Mouse (Mus musculus): ENCODE measurements around the gene Maml3.

Maml3 gene

GRCm38 (mm10) chr3:52104636-52105151, at the start of gene Maml3:
Gene Maml3, minus strand, starts transcription at chr3:52105076.
- peak; percentile 94 for DNase-seq (ENCODE audit: low spot score)

- no peak for DNase-seq (ENCODE audit: low spot score)
Observed at GRCm38 (mm10) chr3:52151155-52151554, 46.3 kb upstream of the Maml3 start.

GRCm38 (mm10) chr3:52148301-52148700, 43.4 kb upstream of the Maml3 start:
- no peak for DNase-seq (ENCODE audit: low spot score)

GRCm38 (mm10) chr3:52144776-52145460, 40.0 kb upstream of the Maml3 start:
- DNase-seq (ENCODE audit: low spot score): no peak

- no peak for DNase-seq (ENCODE audit: low spot score)
Observed at GRCm38 (mm10) chr3:52143017-52143416, 38.1 kb upstream of the Maml3 start.

- DNase-seq (ENCODE audit: low spot score): peak; percentile 45
Observed at GRCm38 (mm10) chr3:52140162-52140561, 35.3 kb upstream of the Maml3 start.

GRCm38 (mm10) chr3:52125421-52125820, 20.5 kb upstream of the Maml3 start:
- no peak for DNase-seq (ENCODE audit: low spot score)

GRCm38 (mm10) chr3:52120858-52121257, 16.0 kb upstream of the Maml3 start:
- no peak for DNase-seq (ENCODE audit: low spot score)

- no peak for DNase-seq (ENCODE audit: low spot score)
Observed at GRCm38 (mm10) chr3:52119216-52119615, 14.3 kb upstream of the Maml3 start.

GRCm38 (mm10) chr3:52115421-52115820, 10.5 kb upstream of the Maml3 start:
- no peak for DNase-seq (ENCODE audit: low spot score)

GRCm38 (mm10) chr3:52108027-52108426, 3.2 kb upstream of the Maml3 start:
- DNase-seq (ENCODE audit: low spot score): no peak

- no peak for DNase-seq (ENCODE audit: low spot score)
Observed at GRCm38 (mm10) chr3:52105156-52105555, 280 bp upstream of the Maml3 start.

GRCm38 (mm10) chr3:52104208-52104607, 668 bp downstream of the Maml3 start:
- no peak for DNase-seq (ENCODE audit: low spot score)

GRCm38 (mm10) chr3:52103531-52104181, 1.2 kb downstream of the Maml3 start:
- peak; percentile 68 for DNase-seq (ENCODE audit: low spot score)

GRCm38 (mm10) chr3:52102601-52103530, 2.0 kb downstream of the Maml3 start:
- DNase-seq (ENCODE audit: low spot score): peak; percentile 81

GRCm38 (mm10) chr3:52101977-52102600, 2.8 kb downstream of the Maml3 start:
- peak; percentile 92 for DNase-seq (ENCODE audit: low spot score)

GRCm38 (mm10) chr3:52101401-52101976, 3.4 kb downstream of the Maml3 start:
- DNase-seq (ENCODE audit: low spot score): no peak

GRCm38 (mm10) chr3:52100926-52101325, 4.0 kb downstream of the Maml3 start:
- DNase-seq (ENCODE audit: low spot score): no peak

GRCm38 (mm10) chr3:52100306-52100705, 4.6 kb downstream of the Maml3 start:
- no peak for DNase-seq (ENCODE audit: low spot score)

GRCm38 (mm10) chr3:52099286-52099685, 5.6 kb downstream of the Maml3 start:
- no peak for DNase-seq (ENCODE audit: low spot score)

GRCm38 (mm10) chr3:52091261-52091797, 13.5 kb downstream of the Maml3 start:
- no peak for DNase-seq (ENCODE audit: low spot score)
